Mouse (Mus musculus) lung, adult 2 months (tissue): ENCODE results near the gene Setd7. TPM values are rescaled to one million over a fixed set of nuclear protein-coding genes. Genes with fewer than 3 reads are reported as not detected.

ENCODE experiments used
- DNase-seq: peaks from one replicate; pipeline ENCODE4 v3.0.0; 2022
- H3K4me1 ChIP-seq: fragments of 200-500 bp; 2 replicates; pipeline ENCODE4 v1.6.1; 2011; ENCODE audit warnings: low read length; ENCODE audit not compliant: control insufficient read depth, insufficient read depth
- H3K4me3 ChIP-seq: fragments of 200-500 bp; replicated peaks from 2 replicates; pipeline ENCODE3; 2011; ENCODE audit warnings: low read depth, mild to moderate bottlenecking, control low read depth, low read length; ENCODE audit errors: extremely low read depth
- CTCF ChIP-seq: fragments of 200-500 bp; IDR thresholded peaks from 2 replicates; pipeline ENCODE4 v1.5.1; 2011; ENCODE audit warnings: mild to moderate bottlenecking, low read length, control low read depth; ENCODE audit not compliant: insufficient read depth
- POLR2A ChIP-seq: fragments of 200-500 bp; IDR thresholded peaks from 2 replicates; pipeline ENCODE4 v1.6.1; 2011; ENCODE audit warnings: low read depth, mild to moderate bottlenecking, control low read depth, low read length, borderline replicate concordance; ENCODE audit errors: extremely low read depth
- WGBS: fragments of 180-500 bp; shearing (Covaris S2); methylation state at CpG from one replicate; pipeline ENCODE4 v1.1.7; 2018; 5-methylcytosine and 5-hydroxymethylcytosine counted together
- polyA plus RNA-seq: library from polyadenylated mRNA; depleted of rRNA; stranded (reverse); fragments of >200 nt; gene quantifications from 2 replicates; pipeline ENCODE4 v1.2.3, GENCODE M21; 2012; rRNA removed

Setd7 gene
- polyA plus RNA-seq: 16.8 and 23.5 TPM in 2 replicates

- TF ChIP-seq CTCF (no peak), POLR2A (peak; percentile 95)
Measured at GRCm38 (mm10) chr3:51560511-51561108, at the start of gene Setd7. Gene Setd7 (minus strand): TSS chr3:51560879.

GRCm38 (mm10) chr3:51604489-51604888 is 43.8 kb upstream of the Setd7 start:
- 71% methylated on average over 3 of the region's 3 CpGs for WGBS
- H3K4me3 ChIP-seq: no peak overlapping the region
- no peak for DNase-seq
- H3K4me1 ChIP-seq: no peaks in the 10 kb centered on the region
- TF ChIP-seq POLR2A (no peak), CTCF (no peak)

More at GRCm38 (mm10) chr3:51560511-51561108, at the start of gene Setd7:
- Histone ChIP-seq H3K4me3 (peak within 1 kb of the TSS; percentile 87), H3K4me1 (peaks cover 2% of the 10 kb centered on the region; the same call in 1 of the 2 replicates)
- peak; percentile 84 for DNase-seq
- under 1% methylated on average over 44 of the region's 48 CpGs for WGBS

- Histone ChIP-seq H3K4me3 (no peak overlapping the region), H3K4me1 (no peaks in the 10 kb centered on the region)
- DNase-seq: no peak
- TF ChIP-seq POLR2A (no peak), CTCF (no peak)
- 69% methylated on average over 15 of the region's 15 CpGs for WGBS
Measured at GRCm38 (mm10) chr3:51603705-51604291, 43.1 kb upstream of the Setd7 start.

GRCm38 (mm10) chr3:51601461-51601860 is 40.8 kb upstream of the Setd7 start:
- 100% methylated on average over 2 of the region's 2 CpGs for WGBS
- Histone ChIP-seq H3K4me3 (no peak overlapping the region), H3K4me1 (no peaks in the 10 kb centered on the region)
- TF ChIP-seq CTCF (no peak), POLR2A (no peak)
- DNase-seq: no peak

- 88% methylated on average over 4 of the region's 4 CpGs for WGBS
- no peak overlapping the region for H3K4me3 ChIP-seq
- TF ChIP-seq CTCF (no peak), POLR2A (no peak)
- DNase-seq: no peak
- no peaks in the 10 kb centered on the region for H3K4me1 ChIP-seq
Measured at GRCm38 (mm10) chr3:51600728-51601127, 40.0 kb upstream of the Setd7 start.

DNA sequence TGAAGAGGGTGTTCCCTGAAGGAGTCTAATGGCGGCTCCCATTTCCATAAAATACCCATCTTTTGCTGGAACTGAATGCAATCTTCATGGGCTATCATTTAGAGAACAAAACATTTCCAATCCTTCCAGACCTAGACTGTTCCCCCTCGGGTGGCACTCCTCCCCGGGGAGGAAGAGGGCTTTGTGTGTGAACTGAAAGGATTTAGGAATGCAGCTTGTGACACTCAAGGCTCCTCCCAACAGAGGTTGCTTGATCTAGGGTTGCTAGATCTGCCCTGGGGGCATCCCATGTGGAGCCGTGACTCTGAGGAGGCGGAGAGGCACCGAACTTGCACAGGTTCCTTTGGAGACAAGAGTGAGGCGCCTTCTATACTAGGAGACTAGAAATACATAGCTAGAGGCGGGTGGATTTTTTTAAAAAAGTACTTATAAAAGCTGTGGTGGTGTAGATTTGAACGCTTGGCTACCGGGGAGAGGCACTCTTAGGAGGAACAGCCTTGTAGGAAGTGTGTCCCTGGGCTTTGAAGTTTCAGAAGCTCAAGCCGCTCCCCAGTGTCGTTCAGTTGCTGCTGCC is 38.5 kb upstream of the Setd7 start:
- WGBS: 84% methylated on average over 12 of the region's 12 CpGs
- DNase-seq: no peak
- no peaks in the 10 kb centered on the region for H3K4me1 ChIP-seq
- no peak for TF ChIP-seq POLR2A
- no peak for TF ChIP-seq CTCF
- no peak overlapping the region for H3K4me3 ChIP-seq

DNA sequence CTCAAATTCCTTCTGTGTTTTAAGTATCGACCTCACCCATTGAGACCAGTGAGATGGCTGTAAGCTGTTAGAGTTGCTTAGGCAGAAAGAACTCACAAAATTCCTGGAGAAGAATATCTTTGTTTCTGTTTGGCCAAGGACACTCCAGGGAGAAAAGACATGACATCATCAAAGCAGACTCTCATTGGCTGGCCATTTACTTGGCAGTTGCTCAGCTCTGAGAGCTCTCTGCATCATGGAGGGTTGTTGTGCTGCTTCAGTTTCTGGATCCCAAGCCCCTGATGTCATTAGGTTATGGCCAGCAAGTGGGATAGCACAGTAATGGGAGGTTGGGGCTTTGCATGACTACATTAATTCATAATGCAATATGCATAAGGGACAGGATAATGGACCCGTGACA is 35.9 kb upstream of the Setd7 start:
- DNase-seq: no peak
- Histone ChIP-seq H3K4me3 (no peak overlapping the region), H3K4me1 (no peaks in the 10 kb centered on the region)
- no peak for TF ChIP-seq POLR2A
- TF ChIP-seq CTCF: no peak
- WGBS: 59% methylated on average over 2 of the region's 2 CpGs

GRCm38 (mm10) chr3:51593506-51593905 is 32.8 kb upstream of the Setd7 start:
- 38% methylated on average over 1 of the region's 1 CpGs for WGBS
- Histone ChIP-seq H3K4me3 (no peak overlapping the region), H3K4me1 (no peaks in the 10 kb centered on the region)
- TF ChIP-seq POLR2A: no peak
- no peak for TF ChIP-seq CTCF
- no peak for DNase-seq

- no peak for DNase-seq
- WGBS: 94% methylated on average over 6 of the region's 6 CpGs
- H3K4me3 ChIP-seq: no peak overlapping the region
- no peaks in the 10 kb centered on the region for H3K4me1 ChIP-seq
- TF ChIP-seq POLR2A (no peak), CTCF (no peak)
Measured at GRCm38 (mm10) chr3:51591591-51591990, 30.9 kb upstream of the Setd7 start.
